Mouse (Mus musculus) granulocyte monocyte progenitor cell, adult 5-6 weeks (primary cell): Measurements from ENCODE around the gene Olfr553. TPM values are rescaled to one million over a fixed set of nuclear protein-coding genes. Genes with fewer than 3 reads are reported as not detected.

Experiments used
- total RNA-seq, 2 experiments: library from RNA; stranded (forward) in 1 of 2; stranded (reverse) in 1 of 2; fragments of 200-712, 200-1000 nt in 1 of 2; fragments of >200 nt in 1 of 2; fragmentation: Nextera tagmentation in 1 of 2; gene quantifications; 2 replicates each; pipeline ENCODE4 v1.2.3; 2014 to 2017

The Olfr553 gene
- total RNA-seq, 2 experiments from 2014 or later = not detected

Other genes with a start within 250 kb of the Olfr553 start
- gene Rrm1, start 176.5 kb downstream of the Olfr553 start, total RNA-seq (2014; fragmentation: Nextera tagmentation) = 171 and 252 TPM in 2 replicates
- 642 and 757 TPM in 2 replicates for gene Rrm1, start 176.5 kb downstream of the Olfr553 start, total RNA-seq (2017)
- gene Olfr543, start 136.5 kb downstream of the Olfr553 start, total RNA-seq (2014; fragmentation: Nextera tagmentation) = not detected in 2 replicates
- not detected in 2 replicates for gene Olfr543, start 136.5 kb downstream of the Olfr553 start, total RNA-seq (2017)
- gene Olfr544, start 129.9 kb downstream of the Olfr553 start, total RNA-seq (2014; fragmentation: Nextera tagmentation) = not detected in 2 replicates
- gene Olfr544, start 129.9 kb downstream of the Olfr553 start, total RNA-seq (2017) = not detected in 2 replicates
- gene Olfr545, start 118.6 kb downstream of the Olfr553 start, total RNA-seq (2014; fragmentation: Nextera tagmentation) = not detected in 2 replicates
- gene Olfr545, start 118.6 kb downstream of the Olfr553 start, total RNA-seq (2017) = not detected in 2 replicates
- not detected in 2 replicates for gene Olfr547, start 83.5 kb downstream of the Olfr553 start, total RNA-seq (2014; fragmentation: Nextera tagmentation)
- gene Olfr547, start 83.5 kb downstream of the Olfr553 start, total RNA-seq (2017) = not detected in 2 replicates
- not detected in 2 replicates for gene Olfr548-ps1, start 77.3 kb downstream of the Olfr553 start, total RNA-seq (2014; fragmentation: Nextera tagmentation)
- gene Olfr548-ps1, start 77.3 kb downstream of the Olfr553 start, total RNA-seq (2017) = not detected in 2 replicates
- gene Olfr549, start 68.3 kb downstream of the Olfr553 start, total RNA-seq (2014; fragmentation: Nextera tagmentation) = not detected in 2 replicates
- not detected in 2 replicates for gene Olfr549, start 68.3 kb downstream of the Olfr553 start, total RNA-seq (2017)
- 14.9 and 15.9 TPM in 2 replicates for gene Trim21, start 52.7 kb downstream of the Olfr553 start, total RNA-seq (2014; fragmentation: Nextera tagmentation)
- 31.5 and 33.5 TPM in 2 replicates for gene Trim21, start 52.7 kb downstream of the Olfr553 start, total RNA-seq (2017)
- not detected in 2 replicates for gene Olfr550, start 46.8 kb downstream of the Olfr553 start, total RNA-seq (2014; fragmentation: Nextera tagmentation)
- gene Olfr550, start 46.8 kb downstream of the Olfr553 start, total RNA-seq (2017) = not detected in 2 replicates
- not detected in 2 replicates for gene Olfr551, start 26.3 kb downstream of the Olfr553 start, total RNA-seq (2014; fragmentation: Nextera tagmentation)
- not detected in 2 replicates for gene Olfr551, start 26.3 kb downstream of the Olfr553 start, total RNA-seq (2017)
- not detected in 2 replicates for gene Olfr552, start 20.4 kb downstream of the Olfr553 start, total RNA-seq (2014; fragmentation: Nextera tagmentation)
- gene Olfr552, start 20.4 kb downstream of the Olfr553 start, total RNA-seq (2017) = 0.09 TPM in 1 of 2 replicates, not detected in the other
- gene Olfr554, start 20.2 kb upstream of the Olfr553 start, total RNA-seq (2014; fragmentation: Nextera tagmentation) = not detected in 2 replicates
- gene Olfr554, start 20.2 kb upstream of the Olfr553 start, total RNA-seq (2017) = not detected in 2 replicates
- not detected in 2 replicates for gene Olfr555, start 40.6 kb upstream of the Olfr553 start, total RNA-seq (2014; fragmentation: Nextera tagmentation)
- not detected in 2 replicates for gene Olfr555, start 40.6 kb upstream of the Olfr553 start, total RNA-seq (2017)
- gene Olfr556, start 46.7 kb upstream of the Olfr553 start, total RNA-seq (2014; fragmentation: Nextera tagmentation) = not detected in 2 replicates
- gene Olfr556, start 46.7 kb upstream of the Olfr553 start, total RNA-seq (2017) = not detected in 2 replicates
- 4.8 and 13.0 TPM in 2 replicates for gene Trim68, start 69.1 kb upstream of the Olfr553 start, total RNA-seq (2014; fragmentation: Nextera tagmentation)
- gene Trim68, start 69.1 kb upstream of the Olfr553 start, total RNA-seq (2017) = 5.7 and 6.1 TPM in 2 replicates
- not detected in 2 replicates for gene Olfr557, start 77.7 kb upstream of the Olfr553 start, total RNA-seq (2014; fragmentation: Nextera tagmentation)
- not detected in 2 replicates for gene Olfr557, start 77.7 kb upstream of the Olfr553 start, total RNA-seq (2017)
- not detected in 2 replicates for gene Olfr558, start 84.0 kb upstream of the Olfr553 start, total RNA-seq (2014; fragmentation: Nextera tagmentation)
- not detected in 2 replicates for gene Olfr558, start 84.0 kb upstream of the Olfr553 start, total RNA-seq (2017)
- gene Olfr33, start 100.9 kb upstream of the Olfr553 start, total RNA-seq (2014; fragmentation: Nextera tagmentation) = not detected in 2 replicates
- gene Olfr33, start 100.9 kb upstream of the Olfr553 start, total RNA-seq (2017) = not detected in 2 replicates
- not detected in 2 replicates for gene Olfr559, start 109.3 kb upstream of the Olfr553 start, total RNA-seq (2014; fragmentation: Nextera tagmentation)
- not detected in 2 replicates for gene Olfr559, start 109.3 kb upstream of the Olfr553 start, total RNA-seq (2017)
- not detected in 2 replicates for gene Olfr560, start 141.1 kb upstream of the Olfr553 start, total RNA-seq (2014; fragmentation: Nextera tagmentation)
- not detected in 2 replicates for gene Olfr560, start 141.1 kb upstream of the Olfr553 start, total RNA-seq (2017)
- gene Olfr78, start 141.3 kb upstream of the Olfr553 start, total RNA-seq (2014; fragmentation: Nextera tagmentation) = not detected in 2 replicates
- not detected in 2 replicates for gene Olfr78, start 141.3 kb upstream of the Olfr553 start, total RNA-seq (2017)
- not detected in 2 replicates for gene Olfr561, start 153.0 kb upstream of the Olfr553 start, total RNA-seq (2014; fragmentation: Nextera tagmentation)
- not detected in 2 replicates for gene Olfr561, start 153.0 kb upstream of the Olfr553 start, total RNA-seq (2017)
- not detected in 2 replicates for gene Olfr564, start 185.3 kb upstream of the Olfr553 start, total RNA-seq (2014; fragmentation: Nextera tagmentation)
- not detected in 2 replicates for gene Olfr564, start 185.3 kb upstream of the Olfr553 start, total RNA-seq (2017)
- gene Olfr566, start 240.5 kb upstream of the Olfr553 start, total RNA-seq (2014; fragmentation: Nextera tagmentation) = not detected in 2 replicates
- gene Olfr566, start 240.5 kb upstream of the Olfr553 start, total RNA-seq (2017) = not detected in 2 replicates